Mouse (Mus musculus) lung, embryonic 14.5 days (tissue): ENCODE results near the gene Gm13287. TPM values are rescaled to one million over a fixed set of nuclear protein-coding genes. Genes with fewer than 3 reads are reported as not detected.
"Not testable (repeated sequence)": the region's sequence is repeated elsewhere in the genome, so short reads cannot be mapped to it uniquely, and the experiment has no call there.

Source experiments
- ATAC-seq: fragments of 200-750 bp; cut with Nextera tagmentation; 2 replicates; pipeline ENCODE4 v1.8.0; 2017; ENCODE audit warnings: mild to moderate bottlenecking, moderate TSS enrichment, moderate library complexity; ENCODE audit not compliant: insufficient read depth
- DNase-seq: peaks from one replicate; pipeline ENCODE4 v3.0.0-alpha.2; 2015
- H3K27ac ChIP-seq: fragments of 300-500 bp; sonication (generic); 2 replicates; pipeline ENCODE4 v1.5.1; 2014; ENCODE audit warnings: low read depth, mild to moderate bottlenecking, moderate library complexity
- H3K27me3 ChIP-seq: fragments of 300-500 bp; sonication (generic); 2 replicates; pipeline ENCODE4 v1.6.1; 2014; ENCODE audit warnings: low read length, control low read depth; ENCODE audit not compliant: insufficient read depth
- H3K36me3 ChIP-seq: fragments of 300-500 bp; sonication (generic); 2 replicates; pipeline ENCODE4 v1.6.1; 2014; ENCODE audit warnings: control low read depth; ENCODE audit not compliant: insufficient read depth
- H3K4me1 ChIP-seq: fragments of 300-500 bp; sonication (generic); 2 replicates; pipeline ENCODE4 v1.6.1; 2014; ENCODE audit warnings: antibody characterized with exemption, control low read depth; ENCODE audit not compliant: insufficient read depth
- H3K4me2 ChIP-seq: fragments of 300-500 bp; sonication (generic); 2 replicates; pipeline ENCODE4 v1.6.1; 2014; ENCODE audit warnings: mild to moderate bottlenecking
- H3K4me3 ChIP-seq: fragments of 300-500 bp; sonication (generic); 2 replicates; pipeline ENCODE4 v1.5.1; 2014; ENCODE audit warnings: low read depth, low read length
- H3K9ac ChIP-seq: fragments of 300-500 bp; sonication (generic); 2 replicates; pipeline ENCODE4 v1.6.1; 2014
- H3K9me3 ChIP-seq: fragments of 300-500 bp; sonication (generic); 2 replicates; pipeline ENCODE4 v1.6.1; 2016; ENCODE audit warnings: low read depth, low read length, control low read depth
- CTCF ChIP-seq: IDR thresholded peaks from 2 replicates; pipeline ENCODE4 v1.5.1; 2016; ENCODE audit warnings: antibody characterized with exemption, low read depth
- WGBS: fragments of 180-500 bp; shearing (Covaris S2); extraction: QIAGEN DNeasy Blood & Tissue Kit; methylation state at CpG from one replicate; pipeline ENCODE4 v1.1.7; 2014; 5-methylcytosine and 5-hydroxymethylcytosine counted together
- polyA plus RNA-seq: library from polyadenylated mRNA; unstranded; fragments of >200 nt; fragmentation: Nextera tagmentation; extraction: Ambion mirVana; gene quantifications from 2 replicates; pipeline ENCODE4 v1.2.1, GENCODE M21; 2014

Gene Gm13287
- polyA plus RNA-seq, 1 experiment from 2014 or later, result not detected

DNA sequence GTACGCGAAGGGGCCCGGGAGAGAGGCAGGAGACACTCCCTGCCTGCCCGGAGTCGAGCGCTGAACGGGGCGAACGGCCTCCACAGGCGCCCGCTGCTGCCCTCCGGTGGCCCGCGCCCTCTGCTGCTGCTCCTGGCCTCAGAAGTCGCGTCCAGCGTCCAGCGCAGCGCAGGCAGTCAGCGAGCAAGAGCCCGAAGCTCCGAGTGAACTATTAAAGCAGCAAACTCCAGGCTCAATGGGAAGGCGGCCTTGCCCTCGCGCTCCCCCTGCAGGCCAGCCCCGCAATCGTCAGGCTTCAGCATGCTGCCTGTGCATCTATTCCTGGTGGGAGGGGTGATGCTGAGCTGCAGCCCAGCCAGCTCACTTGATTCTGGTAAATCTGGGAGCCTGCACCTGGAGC, 17.6 kb upstream of the Gm13287 start, which contains the start of gene Gm13276:
TSS of gene Gm13276 (plus strand) at position 301 of the 400 bp plus-strand sequence.
- H3K4me2 ChIP-seq, H3K9ac ChIP-seq, H3K27me3 ChIP-seq, H3K27ac ChIP-seq, ATAC-seq, H3K4me3 ChIP-seq, DNase-seq, H3K4me1 ChIP-seq, H3K36me3 ChIP-seq, H3K9me3 ChIP-seq: not testable (repeated sequence)
- WGBS, result no CpG with 5 or more reads among the region's 27 CpGs

GRCm38 (mm10) chr4:88788402-88788801, 14.7 kb upstream of the Gm13287 start, which contains the start of gene Gm13277:
Gm13277 (plus strand) TSS chr4:88788632.
- not testable (repeated sequence) for H3K27ac ChIP-seq, H3K9ac ChIP-seq, H3K4me2 ChIP-seq, H3K36me3 ChIP-seq, H3K9me3 ChIP-seq, ATAC-seq, H3K4me3 ChIP-seq, DNase-seq, H3K4me1 ChIP-seq, H3K27me3 ChIP-seq
- peak; percentile 64 for TF ChIP-seq CTCF
- WGBS, result no CpG with 5 or more reads among the region's 28 CpGs

GRCm38 (mm10) chr4:88791250-88791649, 11.8 kb upstream of the Gm13287 start, which contains the start of gene Gm13278:
Gm13278 (plus strand) TSS chr4:88791550.
- H3K9ac ChIP-seq, ATAC-seq, H3K27ac ChIP-seq, H3K4me3 ChIP-seq, H3K36me3 ChIP-seq, H3K4me2 ChIP-seq, DNase-seq, H3K27me3 ChIP-seq, H3K4me1 ChIP-seq, H3K9me3 ChIP-seq: not testable (repeated sequence)
- WGBS, result no CpG with 5 or more reads among the region's 28 CpGs

DNA sequence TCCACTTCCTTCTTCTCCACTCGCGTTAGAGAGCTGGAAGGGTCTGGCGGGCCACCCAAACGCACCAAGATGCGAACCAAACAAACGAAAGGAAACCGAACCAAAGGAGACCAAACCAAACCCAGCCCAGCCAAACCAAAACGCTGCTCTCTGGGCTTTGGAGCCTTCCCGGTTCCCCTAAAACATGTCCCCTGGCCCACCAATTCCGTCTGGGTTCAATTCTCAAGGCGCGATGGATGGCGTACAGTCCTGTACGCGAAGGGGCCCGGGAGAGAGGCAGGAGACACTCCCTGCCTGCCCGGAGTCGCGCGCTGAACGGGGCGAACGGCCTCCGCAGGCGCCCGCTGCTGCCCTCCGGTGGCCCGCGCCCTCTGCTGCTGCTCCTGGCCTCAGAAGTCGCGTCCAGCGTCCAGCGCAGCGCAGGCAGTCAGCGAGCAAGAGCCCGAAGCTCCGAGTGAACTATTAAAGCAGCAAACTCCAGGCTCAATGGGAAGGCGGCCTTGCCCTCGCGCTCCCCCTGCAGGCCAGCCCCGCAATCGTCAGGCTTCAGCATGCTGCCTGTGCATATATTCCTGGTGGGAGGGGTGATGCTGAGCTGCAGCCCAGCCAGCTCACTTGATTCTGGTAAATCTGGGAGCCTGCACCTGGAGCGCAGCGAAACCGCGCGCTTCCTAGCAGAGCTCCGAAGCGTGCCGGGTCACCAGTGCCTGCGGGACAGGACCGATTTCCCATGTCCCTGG, 8.9 kb upstream of the Gm13287 start, which contains the start of gene Gm13275:
TSS of gene Gm13275 (plus strand) at position 552 of the 740 bp plus-strand sequence.
- WGBS, result 0% methylated on average over 8 of the region's 52 CpGs
- not testable (repeated sequence) for H3K9me3 ChIP-seq, H3K9ac ChIP-seq, ATAC-seq, H3K36me3 ChIP-seq, H3K27me3 ChIP-seq, H3K4me1 ChIP-seq, H3K4me2 ChIP-seq, DNase-seq, H3K4me3 ChIP-seq, H3K27ac ChIP-seq
- TF ChIP-seq CTCF, result peak; percentile 45; the same call in 1 of the 2 replicates

- WGBS, result no CpG with 5 or more reads among the region's 28 CpGs
- not testable (repeated sequence) for H3K9me3 ChIP-seq
Observed at GRCm38 (mm10) chr4:88797097-88797496, 6.0 kb upstream of the Gm13287 start, which contains the start of gene Gm13279. Gm13279 (plus strand) TSS chr4:88797397.

DNA sequence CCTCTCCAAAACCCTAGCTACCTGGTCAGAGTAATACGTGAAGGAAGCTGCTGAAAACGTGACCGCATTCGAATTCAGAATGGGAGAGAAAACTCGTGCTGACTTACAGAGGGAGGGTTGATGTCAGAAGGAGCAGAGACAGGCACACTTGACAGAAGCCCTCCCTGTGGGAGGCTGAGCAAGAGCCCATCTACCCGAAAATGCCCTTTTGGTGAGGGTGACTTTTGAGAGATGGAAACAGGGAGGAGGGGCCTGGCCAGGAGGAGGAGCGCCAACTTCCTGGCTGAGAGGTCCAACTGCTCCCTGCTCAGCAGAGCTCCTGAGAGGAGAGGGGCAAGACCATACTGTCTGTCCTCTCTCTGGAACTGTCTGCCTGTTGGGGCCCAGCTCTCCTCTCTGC, 3.7 kb upstream of the Gm13287 start, which contains the start of gene Gm13285:
TSS of gene Gm13285 (plus strand) at position 301 of the 400 bp plus-strand sequence.
- H3K27ac ChIP-seq, DNase-seq, ATAC-seq, H3K4me3 ChIP-seq, H3K4me2 ChIP-seq, H3K9ac ChIP-seq, H3K9me3 ChIP-seq, H3K4me1 ChIP-seq, H3K27me3 ChIP-seq, H3K36me3 ChIP-seq: not testable (repeated sequence)
- WGBS, result 11% methylated on average over 4 of the region's 7 CpGs

More at GRCm38 (mm10) chr4:88797097-88797496, 6.0 kb upstream of the Gm13287 start, which contains the start of gene Gm13279:
- ATAC-seq, H3K36me3 ChIP-seq, DNase-seq, H3K4me1 ChIP-seq, H3K4me2 ChIP-seq, H3K27ac ChIP-seq, H3K9ac ChIP-seq, H3K27me3 ChIP-seq, H3K4me3 ChIP-seq: not testable (repeated sequence)

GRCm38 (mm10) chr4:88805231-88805630, 2.2 kb downstream of the Gm13287 start, which contains the start of gene Gm13288:
Gm13288 (plus strand) TSS chr4:88805531.
- not testable (repeated sequence) for H3K27me3 ChIP-seq

DNA sequence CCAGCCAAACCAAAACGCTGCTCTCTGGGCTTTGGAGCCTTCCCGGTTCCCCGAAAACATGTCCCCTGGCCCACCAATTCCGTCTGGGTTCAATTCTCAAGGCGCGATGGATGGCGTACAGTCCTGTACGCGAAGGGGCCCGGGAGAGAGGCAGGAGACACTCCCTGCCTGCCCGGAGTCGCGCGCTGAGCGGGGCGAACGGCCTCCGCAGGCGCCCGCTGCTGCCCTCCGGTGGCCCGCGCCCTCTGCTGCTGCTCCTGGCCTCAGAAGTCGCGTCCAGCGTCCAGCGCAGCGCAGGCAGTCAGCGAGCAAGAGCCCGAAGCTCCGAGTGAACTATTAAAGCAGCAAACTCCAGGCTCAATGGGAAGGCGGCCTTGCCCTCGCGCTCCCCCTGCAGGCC, 2.7 kb downstream of the Gm13287 start:
- H3K27ac ChIP-seq, H3K36me3 ChIP-seq, H3K4me1 ChIP-seq, H3K27me3 ChIP-seq, H3K9ac ChIP-seq, DNase-seq, H3K4me2 ChIP-seq, H3K4me3 ChIP-seq, H3K9me3 ChIP-seq, ATAC-seq: not testable (repeated sequence)
- 3% methylated on average over 6 of the region's 34 CpGs for WGBS

More at GRCm38 (mm10) chr4:88805231-88805630, 2.2 kb downstream of the Gm13287 start, which contains the start of gene Gm13288:
- H3K4me1 ChIP-seq, H3K27ac ChIP-seq, H3K4me2 ChIP-seq, H3K36me3 ChIP-seq, DNase-seq, ATAC-seq, H3K9ac ChIP-seq, H3K9me3 ChIP-seq, H3K4me3 ChIP-seq: not testable (repeated sequence)
- WGBS, result no CpG with 5 or more reads among the region's 8 CpGs
